Mouse (Mus musculus) limb, embryonic 13.5 days (tissue): ENCODE data around the gene Arl5b. TPM values are rescaled to one million over a fixed set of nuclear protein-coding genes. Genes with fewer than 3 reads are reported as not detected.

Experiments used
- ATAC-seq: fragments of 200-750 bp; cut with Nextera tagmentation; 2 replicates; pipeline ENCODE4 v1.8.0; 2017; ENCODE audit warnings: low read depth, moderate number of reproducible peaks, moderate TSS enrichment; ENCODE audit not compliant: low FRiP score
- H3K27ac ChIP-seq: fragments of 300-500 bp; sonication (generic); 2 replicates; pipeline ENCODE4 v1.5.1; 2015; ENCODE audit warnings: inconsistent platforms, mild to moderate bottlenecking, moderate library complexity
- H3K27me3 ChIP-seq: fragments of 300-500 bp; sonication (generic); 2 replicates; pipeline ENCODE4 v1.6.1; 2015; ENCODE audit warnings: mild to moderate bottlenecking, inconsistent platforms
- H3K36me3 ChIP-seq: fragments of 300-500 bp; sonication (generic); 2 replicates; pipeline ENCODE4 v1.6.1; 2015; ENCODE audit warnings: inconsistent platforms, mild to moderate bottlenecking, moderate library complexity
- H3K4me1 ChIP-seq: fragments of 300-500 bp; sonication (generic); 2 replicates; pipeline ENCODE4 v1.6.1; 2015; ENCODE audit warnings: inconsistent platforms
- H3K4me2 ChIP-seq: fragments of 300-500 bp; sonication (generic); replicated peaks from 2 replicates; pipeline ENCODE4 v1.6.1; 2015; ENCODE audit warnings: inconsistent platforms, mild to moderate bottlenecking, moderate library complexity
- H3K4me3 ChIP-seq: fragments of 300-500 bp; sonication (generic); 2 replicates; pipeline ENCODE4 v1.5.1; 2015; ENCODE audit warnings: moderate library complexity, mild to moderate bottlenecking, inconsistent platforms
- H3K9ac ChIP-seq: fragments of 300-500 bp; sonication (generic); 2 replicates; pipeline ENCODE4 v1.6.1; 2015; ENCODE audit warnings: mild to moderate bottlenecking, inconsistent platforms
- H3K9me3 ChIP-seq: fragments of 300-500 bp; sonication (generic); 2 replicates; pipeline ENCODE4 v1.6.1; 2016; ENCODE audit warnings: inconsistent platforms
- WGBS: fragments of 180-500 bp; shearing (Covaris S2); methylation state at CpG from one replicate; pipeline ENCODE4 v1.1.7; 2015; 5-methylcytosine and 5-hydroxymethylcytosine counted together
- polyA plus RNA-seq: library from polyadenylated mRNA; unstranded; fragments of >200 nt; fragmentation: Nextera tagmentation; extraction: Ambion mirVana; gene quantifications from 2 replicates; pipeline ENCODE4 v1.2.1, GENCODE M21; 2015

Gene Arl5b
- polyA plus RNA-seq, 1 experiment from 2014 or later, result 45.7 TPM

- no peak for ATAC-seq
- no peak overlapping the region for H3K4me3 ChIP-seq
- H3K27me3 ChIP-seq, result no peaks in the 10 kb centered on the region
- no peak overlapping the region for H3K9ac ChIP-seq
- H3K4me1 ChIP-seq, result peaks cover 36% of the 10 kb centered on the region
- no peaks in the 10 kb centered on the region for H3K9me3 ChIP-seq
- no peak overlapping the region for H3K4me2 ChIP-seq
- no peak overlapping the region for H3K27ac ChIP-seq
- peaks cover 25% of the 10 kb centered on the region for H3K36me3 ChIP-seq
- WGBS, result 16% methylated on average over 1 of the region's 1 CpGs
These were observed 14.6 kb downstream of the Arl5b start for GRCm38 (mm10) chr2:15063815-15064214.

- WGBS, result 64% methylated on average over 7 of the region's 7 CpGs
- peaks cover 33% of the 10 kb centered on the region for H3K4me1 ChIP-seq
- no peak overlapping the region for H3K4me2 ChIP-seq
- no peak overlapping the region for H3K9ac ChIP-seq
- H3K9me3 ChIP-seq, result no peaks in the 10 kb centered on the region
- H3K27me3 ChIP-seq, result no peaks in the 10 kb centered on the region
- peaks cover 30% of the 10 kb centered on the region for H3K36me3 ChIP-seq
- ATAC-seq, result no peak
- no peak overlapping the region for H3K4me3 ChIP-seq
- no peak overlapping the region for H3K27ac ChIP-seq
These were observed 15.4 kb downstream of the Arl5b start for GRCm38 (mm10) chr2:15064380-15065269.

- peaks cover 37% of the 10 kb centered on the region for H3K36me3 ChIP-seq
- H3K4me2 ChIP-seq, result no peak overlapping the region
These were observed 16.3 kb downstream of the Arl5b start for GRCm38 (mm10) chr2:15065447-15065846.

GRCm38 (mm10) chr2:15067091-15067490, 17.9 kb downstream of the Arl5b start:
- no peak overlapping the region for H3K9ac ChIP-seq
- H3K36me3 ChIP-seq, result peaks cover 44% of the 10 kb centered on the region
- H3K4me1 ChIP-seq, result peaks cover 33% of the 10 kb centered on the region
- H3K9me3 ChIP-seq, result no peaks in the 10 kb centered on the region
- no peaks in the 10 kb centered on the region for H3K27me3 ChIP-seq
- WGBS, result 72% methylated on average over 5 of the region's 5 CpGs
- no peak overlapping the region for H3K4me3 ChIP-seq
- H3K27ac ChIP-seq, result no peak overlapping the region
- H3K4me2 ChIP-seq, result no peak overlapping the region
- ATAC-seq, result no peak

More at GRCm38 (mm10) chr2:15065447-15065846, 16.3 kb downstream of the Arl5b start:
- H3K9me3 ChIP-seq, result no peaks in the 10 kb centered on the region
- 93% methylated on average over 2 of the region's 2 CpGs for WGBS
- H3K4me1 ChIP-seq, result peaks cover 33% of the 10 kb centered on the region
- no peak for ATAC-seq
- no peak overlapping the region for H3K9ac ChIP-seq
- no peak overlapping the region for H3K4me3 ChIP-seq
- H3K27ac ChIP-seq, result no peak overlapping the region
- H3K27me3 ChIP-seq, result no peaks in the 10 kb centered on the region

GRCm38 (mm10) chr2:15083702-15084101, 34.5 kb downstream of the Arl5b start:
- Histone ChIP-seq H3K9ac (no peak overlapping the region), H3K4me3 (no peak overlapping the region), H3K36me3 (peaks cover 51% of the 10 kb centered on the region), H3K27ac (no peak overlapping the region), H3K9me3 (peaks cover 4% of the 10 kb centered on the region; the same call in 1 of the 2 replicates), H3K27me3 (no peaks in the 10 kb centered on the region), H3K4me2 (no peak overlapping the region), H3K4me1 (no peaks in the 10 kb centered on the region)
- ATAC-seq, result no peak
- WGBS, result 93% methylated on average over 2 of the region's 2 CpGs

GRCm38 (mm10) chr2:15087308-15087707, 38.1 kb downstream of the Arl5b start:
- H3K9ac ChIP-seq, result no peak overlapping the region
- H3K4me2 ChIP-seq, result no peak overlapping the region
- 80% methylated on average over 1 of the region's 1 CpGs for WGBS
- H3K36me3 ChIP-seq, result peaks cover 20% of the 10 kb centered on the region
- peaks cover 4% of the 10 kb centered on the region; the same call in 1 of the 2 replicates for H3K9me3 ChIP-seq
- no peaks in the 10 kb centered on the region for H3K4me1 ChIP-seq
- H3K4me3 ChIP-seq, result no peak overlapping the region
- no peaks in the 10 kb centered on the region for H3K27me3 ChIP-seq
- no peak for ATAC-seq
- H3K27ac ChIP-seq, result no peak overlapping the region

GRCm38 (mm10) chr2:15096514-15097090, 47.4 kb downstream of the Arl5b start:
- H3K4me3 ChIP-seq, result no peak overlapping the region
- H3K4me2 ChIP-seq, result no peak overlapping the region
- H3K9me3 ChIP-seq, result no peaks in the 10 kb centered on the region
- H3K27me3 ChIP-seq, result no peaks in the 10 kb centered on the region
- WGBS, result 67% methylated on average over 3 of the region's 3 CpGs
- H3K9ac ChIP-seq, result no peak overlapping the region
- no peaks in the 10 kb centered on the region for H3K36me3 ChIP-seq
- H3K27ac ChIP-seq, result no peak overlapping the region
- no peak for ATAC-seq
- H3K4me1 ChIP-seq, result no peaks in the 10 kb centered on the region

GRCm38 (mm10) chr2:15104386-15104785, 55.2 kb downstream of the Arl5b start:
- Histone ChIP-seq H3K4me3 (no peak overlapping the region), H3K4me2 (no peak overlapping the region), H3K4me1 (no peaks in the 10 kb centered on the region), H3K9ac (no peak overlapping the region), H3K9me3 (no peaks in the 10 kb centered on the region), H3K27me3 (no peaks in the 10 kb centered on the region), H3K36me3 (no peaks in the 10 kb centered on the region), H3K27ac (no peak overlapping the region)
- 49% methylated on average over 1 of the region's 1 CpGs for WGBS
- ATAC-seq, result no peak

GRCm38 (mm10) chr2:15111290-15111689, 62.1 kb downstream of the Arl5b start:
- H3K4me1 ChIP-seq, result no peaks in the 10 kb centered on the region
- ATAC-seq, result no peak

GRCm38 (mm10) chr2:15111808-15112440, 62.7 kb downstream of the Arl5b start:
- no peak overlapping the region for H3K4me3 ChIP-seq
- H3K4me1 ChIP-seq, result no peaks in the 10 kb centered on the region
- H3K27me3 ChIP-seq, result no peaks in the 10 kb centered on the region
- no peaks in the 10 kb centered on the region for H3K36me3 ChIP-seq
- no peak for ATAC-seq
- H3K9ac ChIP-seq, result no peak overlapping the region
- no peak overlapping the region for H3K4me2 ChIP-seq
- no peak overlapping the region for H3K27ac ChIP-seq
- H3K9me3 ChIP-seq, result no peaks in the 10 kb centered on the region
- 63% methylated on average over 1 of the region's 1 CpGs for WGBS

More at GRCm38 (mm10) chr2:15111290-15111689, 62.1 kb downstream of the Arl5b start:
- H3K36me3 ChIP-seq, result no peaks in the 10 kb centered on the region
- WGBS, result 68% methylated on average over 2 of the region's 2 CpGs
- no peak overlapping the region for H3K4me2 ChIP-seq
- H3K9me3 ChIP-seq, result no peaks in the 10 kb centered on the region
- no peak overlapping the region for H3K27ac ChIP-seq
- H3K4me3 ChIP-seq, result no peak overlapping the region
- no peaks in the 10 kb centered on the region for H3K27me3 ChIP-seq
- no peak overlapping the region for H3K9ac ChIP-seq

- WGBS, result 79% methylated on average over 6 of the region's 6 CpGs
- Histone ChIP-seq H3K27ac (no peak overlapping the region), H3K9me3 (no peaks in the 10 kb centered on the region), H3K4me2 (no peak overlapping the region), H3K4me1 (no peaks in the 10 kb centered on the region), H3K27me3 (no peaks in the 10 kb centered on the region), H3K4me3 (no peak overlapping the region), H3K9ac (no peak overlapping the region), H3K36me3 (no peaks in the 10 kb centered on the region)
- ATAC-seq, result no peak
These were observed 63.5 kb downstream of the Arl5b start for GRCm38 (mm10) chr2:15112741-15113140.

- WGBS, result 94% methylated on average over 1 of the region's 1 CpGs
These were observed 72.1 kb downstream of the Arl5b start for GRCm38 (mm10) chr2:15121217-15121680.

More at GRCm38 (mm10) chr2:15121217-15121680, 72.1 kb downstream of the Arl5b start:
- Histone ChIP-seq H3K36me3 (no peaks in the 10 kb centered on the region), H3K4me3 (no peak overlapping the region), H3K27ac (no peak overlapping the region), H3K27me3 (no peaks in the 10 kb centered on the region), H3K9me3 (no peaks in the 10 kb centered on the region), H3K4me2 (no peak overlapping the region), H3K9ac (no peak overlapping the region), H3K4me1 (no peaks in the 10 kb centered on the region)
- no peak for ATAC-seq
